Comparison of ENCODE assay signal across 14 mouse cellular contexts in genomic region chr7:46422052-46422763, GRCm38 (mm10). TPM values are rescaled to one million over a fixed set of nuclear protein-coding genes. Genes with fewer than 3 reads are reported as not detected.
A peak's percentile ranks its signal among the peaks of the same experiment; 100 is the strongest.
DNase-seq lines count a peak whose midpoint lies in the region; ATAC-seq and TF ChIP-seq lines count a peak whose summit lies in the region.
"Had no signal": no experiment of that assay in that cellular context is flagged by ENCODE, and none has a peak within 500 bp of the region (broad histone marks: within the 10 kb centered on the region; RNA-seq: fewer than 3 reads in every experiment).

No protein-coding gene starts in this region.

- no peak for DNase-seq in frontal cortex, postnatal 14 days (ENCODE audit: low spot score in 2 of 2)
- DNase-seq in brain, adult 2 months (ENCODE audit: low read depth, low spot score): peak; percentile 87
- DNase-seq in forebrain, postnatal 0 days: peak; percentile 85
- no peak for DNase-seq in kidney, postnatal 25 days
- no peak for DNase-seq in gastrocnemius, adult 18-20 months (ENCODE audit: low spot score)
- no peak for DNase-seq in thymus, adult 2 months

- TF ChIP-seq CTCF in forebrain, postnatal 0 days (IDR thresholded peaks at IDR 0.05; ENCODE audit: low read depth): no peak
- no peak for TF ChIP-seq CTCF in thymus, adult 2 months (IDR thresholded peaks at IDR 0.05; ENCODE audit: borderline replicate concordance, control insufficient read depth, extremely low read depth, insufficient read depth, low read length, poor library complexity)

- H3K9me3 ChIP-seq in forebrain, postnatal 0 days (ENCODE audit: low read length): no peaks in the 10 kb centered on the region
- no peaks in the 10 kb centered on the region for H3K9me3 ChIP-seq in midbrain, embryonic 12.5 days
- H3K9me3 ChIP-seq: heart, embryonic 12.5 days; lung, embryonic 15.5 days had no signal

- peak overlapping the region; percentile 83 for H3K27ac ChIP-seq in forebrain, postnatal 0 days (ENCODE audit: low read depth, low read length)
- peak overlapping the region; percentile 80 for H3K27ac ChIP-seq in midbrain, embryonic 12.5 days (replicated peaks)
- no peak overlapping the region for H3K27ac ChIP-seq in thymus, adult 2 months (ENCODE audit: control insufficient read depth, insufficient read depth, low read length)
- H3K27ac ChIP-seq: lung, embryonic 15.5 days had no signal

- H3K9ac ChIP-seq in forebrain, postnatal 0 days: no peak overlapping the region
- H3K9ac ChIP-seq in midbrain, embryonic 12.5 days (replicated peaks): no peak overlapping the region
- H3K9ac ChIP-seq: heart, embryonic 12.5 days; lung, embryonic 15.5 days had no signal

- H3K4me3 ChIP-seq in forebrain, postnatal 0 days (ENCODE audit: low read depth, low read length): 0 out of 2 replicates have a peak overlapping the region, but pooled peaks have one; percentile 16
- H3K4me3 ChIP-seq in midbrain, embryonic 12.5 days: no peak overlapping the region
- H3K4me3 ChIP-seq in thymus, adult 2 months (ENCODE audit: control insufficient read depth, insufficient read depth, low read length): no peak overlapping the region
- H3K4me3 ChIP-seq: erythroblast, embryonic 14.5 days; heart, embryonic 12.5 days; lung, embryonic 15.5 days had no signal

- ATAC-seq in frontal cortex, adult (ENCODE audit: low TSS enrichment): peak; percentile 58
- ATAC-seq in forebrain, postnatal 0 days: peak; percentile 91
- ATAC-seq in midbrain, embryonic 12.5 days (ENCODE audit: low FRiP score, low read depth): peak; percentile 47

- WGBS in forebrain, postnatal 0 days: 33% methylated on average over 8 of the region's 8 CpGs
- WGBS in midbrain, embryonic 12.5 days: 34% methylated on average over 8 of the region's 8 CpGs
- 86% methylated on average over 8 of the region's 8 CpGs for WGBS in thymus, adult 2 months

- no peaks in the 10 kb centered on the region for H3K36me3 ChIP-seq in forebrain, postnatal 0 days (ENCODE audit: insufficient read depth)
- H3K36me3 ChIP-seq in midbrain, embryonic 12.5 days: no peaks in the 10 kb centered on the region
- H3K36me3 ChIP-seq in thymus, adult 2 months (ENCODE audit: control insufficient read depth, insufficient read depth, low read length): no peaks in the 10 kb centered on the region
- H3K36me3 ChIP-seq: heart, embryonic 12.5 days; lung, embryonic 15.5 days had no signal

- H3K27me3 ChIP-seq in forebrain, postnatal 0 days (ENCODE audit: insufficient read depth, low read length): no peaks in the 10 kb centered on the region
- H3K27me3 ChIP-seq in midbrain, embryonic 12.5 days: no peaks in the 10 kb centered on the region
- H3K27me3 ChIP-seq in thymus, adult 2 months (ENCODE audit: control insufficient read depth, insufficient read depth, low read length): no peaks in the 10 kb centered on the region
- H3K27me3 ChIP-seq: lung, embryonic 15.5 days had no signal

- H3K4me2 ChIP-seq in forebrain, postnatal 0 days (ENCODE audit: low read depth): peak overlapping the region; percentile 43
- peak overlapping the region; percentile 21 for H3K4me2 ChIP-seq in midbrain, embryonic 12.5 days (replicated peaks)
- H3K4me2 ChIP-seq: heart, embryonic 12.5 days; lung, embryonic 15.5 days had no signal

- H3K4me1 ChIP-seq in forebrain, postnatal 0 days (ENCODE audit: insufficient read depth): peaks cover 27% of the 10 kb centered on the region
- H3K4me1 ChIP-seq in midbrain, embryonic 12.5 days: peaks cover 26% of the 10 kb centered on the region
- no peaks in the 10 kb centered on the region for H3K4me1 ChIP-seq in thymus, adult 2 months (replicated peaks; ENCODE audit: control insufficient read depth, insufficient read depth, low read length)
- H3K4me1 ChIP-seq: heart, embryonic 12.5 days; lung, embryonic 15.5 days had no signal

- TF ChIP-seq POLR2A in thymus, adult 2 months (IDR thresholded peaks at IDR 0.05; ENCODE audit: control insufficient read depth, extremely low read depth, insufficient read depth, low read length, poor library complexity): no peak

RNA-seq across cellular contexts. Expression of gene Kcnc1, which starts 25.9 kb away (rescaled TPM):
- 19.2 and 23.3 TPM in 2 replicates for total RNA-seq in forebrain, postnatal 0 days (2014; rRNA removed)
- polyA plus RNA-seq in forebrain, postnatal 0 days (2015; fragmentation: Nextera tagmentation; extraction: Ambion mirVana): 9.3 and 22.8 TPM in 2 replicates
- polyA plus RNA-seq in midbrain, embryonic 12.5 days (2016; fragmentation: Nextera tagmentation; extraction: Ambion mirVana): 7.1 and 9.5 TPM in 2 replicates
- 10 to 100 TPM; 59.0 to 67.2 TPM for total RNA-seq in gastrocnemius, adult 18-20 months (2021)
- polyA plus RNA-seq in thymus, adult 2 months (2012; rRNA removed): 1.3 and 1.6 TPM in 2 replicates
- total RNA-seq: MEL had no signal

RNA-seq across cellular contexts. Expression of gene Myod1, which starts 45.9 kb away (rescaled TPM):
- not detected in 2 replicates for total RNA-seq in forebrain, postnatal 0 days (2014; rRNA removed)
- 0.19 TPM in 1 of 2 replicates, not detected in the other for polyA plus RNA-seq in forebrain, postnatal 0 days (2015; fragmentation: Nextera tagmentation; extraction: Ambion mirVana)
- not detected in 2 replicates for polyA plus RNA-seq in midbrain, embryonic 12.5 days (2016; fragmentation: Nextera tagmentation; extraction: Ambion mirVana)
- 10 to 100 TPM; 14.9 to 15.5 TPM for total RNA-seq in gastrocnemius, adult 18-20 months (2021)
- polyA plus RNA-seq in thymus, adult 2 months (2012; rRNA removed): 0.05 TPM in 1 of 2 replicates, not detected in the other
- total RNA-seq: adrenal gland, adult 8-10 months; MEL had no signal
- polyA plus RNA-seq: erythroblast, embryonic 14.5 days; intestine, embryonic 14.5 days had no signal

Comparison
In these comparisons a context has a peak if more than half of its experiments do, and no peak if none do; other contexts are left out.
1. DNase-seq: peak in brain, adult 2 months (single experiment) and forebrain, postnatal 0 days (single experiment); none in frontal cortex, postnatal 14 days (0 of 2), kidney, postnatal 25 days (0 of 2), gastrocnemius, adult 18-20 months (single experiment) and thymus, adult 2 months (single experiment).
2. Peak in every context shown above with its lines, with median percentiles within 50 percentile points of each other: ATAC-seq.